8 mouse cellular contexts compared by ENCODE assay signal in the genomic region with DNA sequence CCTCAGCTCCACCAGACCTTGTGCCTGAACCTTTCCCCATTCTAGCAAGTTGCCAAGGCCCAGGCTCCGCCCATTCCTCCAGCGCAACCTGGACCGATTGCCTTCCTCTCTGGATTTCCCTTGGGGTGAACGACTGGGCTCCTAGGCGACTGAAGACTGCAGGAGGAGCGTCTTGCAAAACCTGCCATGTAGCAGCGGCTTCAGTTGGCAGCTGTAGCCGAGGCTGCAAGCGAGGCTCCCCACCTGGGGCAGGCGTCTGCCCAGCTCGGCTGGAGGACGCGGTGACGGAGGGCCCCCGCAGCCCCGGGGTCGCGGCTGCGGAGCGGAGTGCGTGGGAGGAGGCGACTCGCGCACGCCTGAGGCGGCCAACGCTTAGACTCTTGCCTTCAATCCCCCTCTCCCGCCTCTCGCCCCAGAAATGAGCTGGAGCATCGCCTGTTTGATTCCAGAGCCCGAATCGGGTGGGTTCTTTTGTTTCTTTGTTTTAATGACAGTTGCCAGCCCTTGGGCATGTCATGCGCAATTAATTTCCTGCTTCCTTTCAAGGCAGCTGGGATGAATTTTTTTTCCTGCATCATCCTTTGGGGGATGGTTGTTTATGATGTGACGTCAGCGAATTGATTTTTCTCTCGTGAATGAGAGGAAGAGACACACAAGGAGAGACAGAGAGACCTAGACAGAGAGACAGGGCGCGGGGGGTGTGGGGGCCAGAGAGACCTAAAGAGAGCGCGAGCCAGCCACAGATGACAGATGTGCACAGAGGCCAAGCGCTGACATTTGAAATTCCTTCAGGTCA. TPM values are rescaled to one million over a fixed set of nuclear protein-coding genes. Genes with fewer than 3 reads are reported as not detected.
DNase-seq lines count a peak whose midpoint lies in the region; ATAC-seq and TF ChIP-seq lines count a peak whose summit lies in the region.

No protein-coding gene starts in this region.

- H3K9ac ChIP-seq in ES-E14 (ENCODE audit: insufficient read depth, low read depth, low read length, poor library complexity, severe bottlenecking): no peak overlapping the region
- H3K9ac ChIP-seq in forebrain, embryonic 14.5 days (ENCODE audit: low read length): peak overlapping the region; percentile 92

- no peak for TF ChIP-seq CTCF in lung, adult 2 months (IDR thresholded peaks at IDR 0.05; ENCODE audit: insufficient read depth, low read length)
- no peak for TF ChIP-seq CTCF in olfactory bulb, adult 2 months (IDR thresholded peaks at IDR 0.05; ENCODE audit: insufficient read depth, low read depth, low read length)

- peak overlapping the region; percentile 95 for H3K4me2 ChIP-seq in forebrain, embryonic 14.5 days (ENCODE audit: low read length)

- peak overlapping the region; percentile 51 to 77 for H3K4me3 ChIP-seq in ES-E14 (ENCODE audit: insufficient read depth in 1 of 2, low read depth in 1 of 2, low read length in 2 of 2, poor library complexity in 1 of 2, severe bottlenecking in 1 of 2)
- H3K4me3 ChIP-seq in forebrain, embryonic 14.5 days (ENCODE audit: low read depth, low read length): peak overlapping the region; percentile 57
- H3K4me3 ChIP-seq in lung, adult 2 months (replicated peaks; ENCODE audit: extremely low read depth, low read depth, low read length): peak overlapping the region; percentile 65
- peak overlapping the region; percentile 90 for H3K4me3 ChIP-seq in olfactory bulb, adult 2 months (ENCODE audit: insufficient read depth, low read depth, low read length)

- H3K27me3 ChIP-seq in forebrain, embryonic 14.5 days (replicated peaks; ENCODE audit: control insufficient read depth, insufficient read depth, low read length): no peaks in the 10 kb centered on the region

- H3K9me3 ChIP-seq in ES-E14 (ENCODE audit: control insufficient read depth, insufficient read depth, low read depth, low read length): no peaks in the 10 kb centered on the region
- H3K9me3 ChIP-seq in forebrain, embryonic 14.5 days (replicated peaks; ENCODE audit: control insufficient read depth, low read length): no peaks in the 10 kb centered on the region

- no peak overlapping the region for H3K27ac ChIP-seq in ES-E14 (ENCODE audit: insufficient read depth, low read depth, low read length, poor library complexity, severe bottlenecking)
- H3K27ac ChIP-seq in forebrain, embryonic 14.5 days (ENCODE audit: low read depth, low read length): peak overlapping the region; percentile 98
- peak overlapping the region; percentile 99 for H3K27ac ChIP-seq in olfactory bulb, adult 2 months (ENCODE audit: insufficient read depth, low read depth, low read length)

- no peaks in the 10 kb centered on the region for H3K36me3 ChIP-seq in ES-E14 (ENCODE audit: control insufficient read depth, insufficient read depth, low read length, poor library complexity, severe bottlenecking)
- no peaks in the 10 kb centered on the region for H3K36me3 ChIP-seq in forebrain, embryonic 14.5 days (ENCODE audit: control insufficient read depth, insufficient read depth, low read length)

- peak; percentile 60 for ATAC-seq in forebrain, embryonic 14.5 days

- no peaks in the 10 kb centered on the region for H3K4me1 ChIP-seq in ES-E14 (ENCODE audit: control insufficient read depth in 2 of 2, insufficient read depth in 2 of 2, low read length in 2 of 2, poor library complexity in 1 of 2)
- peaks cover 6% of the 10 kb centered on the region; the same call in 1 of the 2 replicates for H3K4me1 ChIP-seq in forebrain, embryonic 14.5 days (ENCODE audit: control insufficient read depth, insufficient read depth, low read length)
- peaks cover 3% of the 10 kb centered on the region for H3K4me1 ChIP-seq in lung, adult 2 months (ENCODE audit: control insufficient read depth, insufficient read depth, low read length)
- 0 out of 2 replicates have a peak, but pooled peaks cover 3% of the 10 kb centered on the region for H3K4me1 ChIP-seq in olfactory bulb, adult 2 months (ENCODE audit: control insufficient read depth, insufficient read depth, low read length)

- under 1% methylated on average over 41 of the region's 41 CpGs for WGBS in forebrain, embryonic 14.5 days
- WGBS in lung, adult 2 months: 1% methylated on average over 41 of the region's 41 CpGs
- WGBS in olfactory bulb, adult 2 months: under 1% methylated on average over 41 of the region's 41 CpGs

- TF ChIP-seq POLR2A in lung, adult 2 months (IDR thresholded peaks at IDR 0.05; ENCODE audit: borderline replicate concordance, extremely low read depth, low read depth, low read length): no peak
- TF ChIP-seq POLR2A in olfactory bulb, adult 2 months (IDR thresholded peaks at IDR 0.05; ENCODE audit: insufficient read depth, low read depth, low read length): peak; percentile 11

- in situ Hi-C loops in ES-E14 (cut with MboI; ENCODE audit: low sequenced_read_pairs in 2 of 2, unreplicated experiment in 2 of 2): no loop called here

- DNase-seq in ES-E14 (ENCODE audit: low read depth, low spot score): peak; percentile 45
- peak; percentile 66 for DNase-seq in cerebellum, adult 11 months
- peak; percentile 92 for DNase-seq in forebrain, embryonic 14.5 days (ENCODE audit: low spot score)
- DNase-seq in heart, postnatal 4 days: peak; percentile 18
- peak; percentile 68 for DNase-seq in layer of hippocampus, adult 9-11 months
- peak; percentile 36 for DNase-seq in lung, adult 2 months
- DNase-seq in spleen, postnatal 14 days (ENCODE audit: low spot score in 2 of 2): no peak

TF ChIP-seq in ES-E14, 5 proteins besides CTCF, POLR2A, EP300 and RAD21:
- TF ChIP-seq HCFC1 (IDR thresholded peaks at IDR 0.05; ENCODE audit: borderline replicate concordance, insufficient read depth, low read length) (no peak), MAFK (IDR thresholded peaks at IDR 0.05; ENCODE audit: insufficient read depth, low read depth, low read length) (no peak), CHD2 (IDR thresholded peaks at IDR 0.05; ENCODE audit: low read depth, low read length) (no peak), ZC3H11A (IDR thresholded peaks at IDR 0.05; ENCODE audit: borderline replicate concordance, low read depth, low read length) (no peak), ZNF384 (IDR thresholded peaks at IDR 0.05; ENCODE audit: low read depth, low read length) (no peak)

RNA-seq across cellular contexts. Expression of a gene that starts 18.2 kb away (rescaled TPM):
- 0.62 and 1.6 TPM in 2 replicates for total RNA-seq in ES-E14 (2012; rRNA removed)
- polyA plus RNA-seq in forebrain, embryonic 14.5 days (2014; fragmentation: Nextera tagmentation; extraction: Ambion mirVana): 21.6 and 38.3 TPM in 2 replicates
- 1 to 10 TPM in 1 of 2 experiments, under 1 TPM in 1; 0.79 to 2.0 TPM for total RNA-seq in heart, postnatal 4 days (2021)
- 8.3 and 8.6 TPM in 2 replicates for polyA plus RNA-seq in lung, adult 2 months (2012; rRNA removed)
- polyA plus RNA-seq in olfactory bulb, adult 2 months (2012; ENCODE audit: insufficient read depth, insufficient read length, low replicate concordance, missing spikeins): not detected in 2 replicates

Comparison
In these comparisons a context has a peak if more than half of its experiments do, and no peak if none do; other contexts are left out.
1. DNase-seq: peak in ES-E14 (single experiment), cerebellum, adult 11 months (single experiment), forebrain, embryonic 14.5 days (single experiment), heart, postnatal 4 days (single experiment), layer of hippocampus, adult 9-11 months (single experiment) and lung, adult 2 months (single experiment); none in spleen, postnatal 14 days (0 of 2).
2. Peak in every context shown above with its lines, with median percentiles within 50 percentile points of each other: H3K4me3 ChIP-seq.